7 mouse cellular contexts compared by ENCODE assay signal in genomic region chr2:163055715-163056114, GRCm38 (mm10). TPM values are rescaled to one million over a fixed set of nuclear protein-coding genes. Genes with fewer than 3 reads are reported as not detected.
DNase-seq lines count a peak whose midpoint lies in the region; ATAC-seq and TF ChIP-seq lines count a peak whose summit lies in the region.

No protein-coding gene starts in this region.

- ATAC-seq in embryonic facial prominence, embryonic 15.5 days (ENCODE audit: insufficient number of reproducible peaks, low FRiP score, low TSS enrichment, low read depth) = no peak
- no peak for ATAC-seq in liver, embryonic 12.5 days

- no peak for TF ChIP-seq CTCF in gastrocnemius, adult 2 months (IDR thresholded peaks at IDR 0.05)

- 23% methylated on average over 5 of the region's 5 CpGs for WGBS in embryonic facial prominence, embryonic 15.5 days
- 22% methylated on average over 5 of the region's 5 CpGs for WGBS in liver, embryonic 12.5 days (ENCODE audit: insufficient replicate concordance)

- peak overlapping the region; percentile 73 for H3K4me3 ChIP-seq in embryonic facial prominence, embryonic 15.5 days (replicated peaks)
- peak overlapping the region; percentile 81 for H3K4me3 ChIP-seq in liver, embryonic 12.5 days
- no peak overlapping the region for H3K4me3 ChIP-seq in gastrocnemius, adult 2 months

- no peaks in the 10 kb centered on the region for H3K9me3 ChIP-seq in embryonic facial prominence, embryonic 15.5 days (replicated peaks)
- H3K9me3 ChIP-seq in liver, embryonic 12.5 days (replicated peaks) = no peaks in the 10 kb centered on the region

- no peak overlapping the region for H3K9ac ChIP-seq in embryonic facial prominence, embryonic 15.5 days
- H3K9ac ChIP-seq in liver, embryonic 12.5 days = peak overlapping the region; percentile 91

- peaks cover 18% of the 10 kb centered on the region for H3K4me1 ChIP-seq in embryonic facial prominence, embryonic 15.5 days
- H3K4me1 ChIP-seq in liver, embryonic 12.5 days = peaks cover 57% of the 10 kb centered on the region

- intact Hi-C loops in gastrocnemius, adult 2 months (cut with DNase I) = no loop called here

- no peaks in the 10 kb centered on the region for H3K27me3 ChIP-seq in embryonic facial prominence, embryonic 15.5 days
- no peaks in the 10 kb centered on the region for H3K27me3 ChIP-seq in liver, embryonic 12.5 days (replicated peaks)

- H3K36me3 ChIP-seq in embryonic facial prominence, embryonic 15.5 days = no peaks in the 10 kb centered on the region
- peaks cover 28% of the 10 kb centered on the region for H3K36me3 ChIP-seq in liver, embryonic 12.5 days

- no peak overlapping the region for H3K27ac ChIP-seq in embryonic facial prominence, embryonic 15.5 days (replicated peaks)
- peak overlapping the region; percentile 90; the same call in 1 of the 2 replicates for H3K27ac ChIP-seq in liver, embryonic 12.5 days
- no peak overlapping the region for H3K27ac ChIP-seq in gastrocnemius, adult 2 months

- H3K4me2 ChIP-seq in embryonic facial prominence, embryonic 15.5 days (replicated peaks) = peak overlapping the region; percentile 99
- H3K4me2 ChIP-seq in liver, embryonic 12.5 days = peak overlapping the region; percentile 94

- peak; percentile 64 for DNase-seq in 3134 (ENCODE audit: extremely low read depth, insufficient read length, low spot score)
- DNase-seq in 416B (ENCODE audit: low read depth) = peak; percentile 85
- no peak for DNase-seq in thymus, postnatal 14 days
- DNase-seq in gastrocnemius, adult 2 months = no peak
- DNase-seq in testis, postnatal 14 days (ENCODE audit: low spot score) = no peak

RNA-seq across cellular contexts. Expression of gene Mybl2, which starts 1.2 kb away (rescaled TPM):
- 23.3 and 24.8 TPM in 2 replicates for polyA plus RNA-seq in embryonic facial prominence, embryonic 15.5 days (2015; fragmentation: Nextera tagmentation; extraction: Ambion mirVana)
- 71.7 and 72.8 TPM in 2 replicates for polyA plus RNA-seq in liver, embryonic 12.5 days (2016; fragmentation: Nextera tagmentation; extraction: Ambion mirVana)
- total RNA-seq in gastrocnemius, adult 2 months (2021) = not detected

RNA-seq across cellular contexts. Expression of gene Gtsf1l, which starts 31.9 kb away (rescaled TPM):
- polyA plus RNA-seq in embryonic facial prominence, embryonic 15.5 days (2015; fragmentation: Nextera tagmentation; extraction: Ambion mirVana) = 0.48 TPM in 1 of 2 replicates, not detected in the other
- polyA plus RNA-seq in liver, embryonic 12.5 days (2016; fragmentation: Nextera tagmentation; extraction: Ambion mirVana) = not detected in 2 replicates
- total RNA-seq in gastrocnemius, adult 2 months (2021) = not detected

RNA-seq across cellular contexts. Expression of gene Ift52, which starts 38.6 kb away (rescaled TPM):
- 45.3 and 51.7 TPM in 2 replicates for polyA plus RNA-seq in embryonic facial prominence, embryonic 15.5 days (2015; fragmentation: Nextera tagmentation; extraction: Ambion mirVana)
- polyA plus RNA-seq in liver, embryonic 12.5 days (2016; fragmentation: Nextera tagmentation; extraction: Ambion mirVana) = 24.4 and 25.9 TPM in 2 replicates
- 10 to 100 TPM; 13.2 to 15.1 TPM for total RNA-seq in gastrocnemius, adult 2 months (2021)

Comparison
In these comparisons a context has a peak if more than half of its experiments do, and no peak if none do; other contexts are left out.
1. DNase-seq: peak in 3134 (single experiment) and 416B (single experiment); none in thymus, postnatal 14 days (single experiment), gastrocnemius, adult 2 months (single experiment) and testis, postnatal 14 days (single experiment).